Mouse (Mus musculus) heart, embryonic 16.5 days (tissue): ENCODE data around the gene Tamm41. TPM values are rescaled to one million over a fixed set of nuclear protein-coding genes. Genes with fewer than 3 reads are reported as not detected.

Experiments
- ATAC-seq: fragments of 200-750 bp; cut with Nextera tagmentation; replicated peaks from 2 replicates; pipeline ENCODE4 v1.8.0; 2017; ENCODE audit warnings: moderate number of reproducible peaks; ENCODE audit not compliant: insufficient read depth, low FRiP score; ENCODE audit errors: extremely low read depth
- H3K27ac ChIP-seq: fragments of 300-500 bp; sonication (generic); 2 replicates; pipeline ENCODE4 v1.5.1; 2014; ENCODE audit warnings: mild to moderate bottlenecking, low read length, control low read depth, moderate library complexity
- H3K27me3 ChIP-seq: fragments of 300-500 bp; sonication (generic); 2 replicates; pipeline ENCODE4 v1.6.1; 2014; ENCODE audit warnings: low read length, mixed read lengths; ENCODE audit not compliant: control insufficient read depth, insufficient read depth
- H3K36me3 ChIP-seq: fragments of 300-500 bp; sonication (generic); 2 replicates; pipeline ENCODE4 v1.6.1; 2014; ENCODE audit not compliant: control insufficient read depth, insufficient read depth
- H3K4me1 ChIP-seq: fragments of 300-500 bp; sonication (generic); 2 replicates; pipeline ENCODE4 v1.6.1; 2014; ENCODE audit warnings: low read length, mixed read lengths; ENCODE audit not compliant: control insufficient read depth, insufficient read depth
- H3K4me2 ChIP-seq: fragments of 300-500 bp; sonication (generic); 2 replicates; pipeline ENCODE4 v1.6.1; 2014; ENCODE audit warnings: low read depth, mild to moderate bottlenecking, control low read depth, low read length
- H3K4me3 ChIP-seq: fragments of 300-500 bp; sonication (generic); 2 replicates; pipeline ENCODE4 v1.5.1; 2014; ENCODE audit warnings: mild to moderate bottlenecking, control low read depth, low read length
- H3K9ac ChIP-seq: fragments of 300-500 bp; sonication (generic); 2 replicates; pipeline ENCODE4 v1.6.1; 2014; ENCODE audit warnings: low read length, control low read depth
- H3K9me3 ChIP-seq: fragments of 300-500 bp; sonication (generic); replicated peaks from 2 replicates; pipeline ENCODE4 v1.6.1; 2016; ENCODE audit warnings: low read length; ENCODE audit not compliant: control insufficient read depth
- WGBS: fragments of 180-500 bp; shearing (Covaris S2); extraction: QIAGEN DNeasy Blood & Tissue Kit; methylation state at CpG from one replicate; pipeline ENCODE4 v1.1.7; 2014; 5-methylcytosine and 5-hydroxymethylcytosine counted together
- polyA plus RNA-seq: library from polyadenylated mRNA; unstranded; fragments of >200 nt; fragmentation: Nextera tagmentation; extraction: Ambion mirVana; gene quantifications from 2 replicates; pipeline ENCODE4 v1.2.1, GENCODE M21; 2015

The Tamm41 gene
- polyA plus RNA-seq, 1 experiment from 2014 or later = 36.5 TPM

DNA sequence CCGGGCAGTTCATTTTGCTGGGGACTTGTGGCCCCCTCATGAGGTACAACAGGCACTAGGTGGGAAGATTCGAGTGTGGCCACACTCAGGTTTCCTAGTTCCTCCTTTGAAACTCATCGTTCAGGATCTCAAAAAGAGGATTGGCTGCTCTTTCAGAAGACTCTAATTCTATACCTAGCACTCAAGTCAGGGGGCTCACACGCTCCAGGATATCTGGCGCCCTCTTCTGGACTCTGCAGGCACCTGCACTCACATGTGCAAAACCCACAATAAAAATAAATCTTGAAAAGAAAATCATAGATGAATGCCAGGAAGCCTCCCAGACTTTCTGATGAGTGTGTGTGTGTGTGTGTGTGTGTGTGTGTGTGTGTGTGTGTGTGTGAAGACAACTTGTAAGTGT, 66.8 kb downstream of the Tamm41 start:
- Histone ChIP-seq H3K9ac (no peak overlapping the region), H3K27ac (no peak overlapping the region), H3K36me3 (no peaks in the 10 kb centered on the region), H3K4me3 (no peak overlapping the region), H3K4me2 (no peak overlapping the region), H3K27me3 (peaks cover 5% of the 10 kb centered on the region), H3K9me3 (peaks cover 3% of the 10 kb centered on the region; the same call in 1 of the 2 replicates), H3K4me1 (peaks cover 10% of the 10 kb centered on the region)
- WGBS = 68% methylated on average over 5 of the region's 5 CpGs
- ATAC-seq = no peak

DNA sequence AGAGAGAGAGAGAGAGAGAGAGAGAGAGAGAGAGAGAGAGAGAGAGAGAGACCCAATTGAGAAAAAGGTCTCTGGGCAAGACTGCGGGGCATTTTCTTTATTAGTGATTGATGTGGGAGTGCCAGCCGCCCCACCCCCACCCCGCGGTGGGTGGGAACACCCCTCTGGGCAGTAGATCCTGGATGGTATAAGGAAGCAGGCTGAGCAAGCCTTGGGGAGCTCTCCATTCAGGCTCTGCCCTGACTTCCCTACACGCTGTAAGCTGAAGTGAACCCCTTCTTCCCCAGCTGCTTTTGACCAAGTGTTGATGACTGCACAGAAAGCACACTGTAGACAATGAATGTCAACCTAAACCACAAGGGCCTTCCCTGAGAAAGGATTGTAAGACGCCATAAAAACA, 67.3 kb downstream of the Tamm41 start:
- Histone ChIP-seq H3K4me2 (no peak overlapping the region), H3K4me1 (peaks cover 10% of the 10 kb centered on the region), H3K27ac (no peak overlapping the region), H3K27me3 (peaks cover 5% of the 10 kb centered on the region), H3K4me3 (no peak overlapping the region), H3K9ac (no peak overlapping the region), H3K36me3 (no peaks in the 10 kb centered on the region), H3K9me3 (peaks cover 3% of the 10 kb centered on the region; the same call in 1 of the 2 replicates)
- 30% methylated on average over 6 of the region's 6 CpGs for WGBS
- no peak for ATAC-seq

DNA sequence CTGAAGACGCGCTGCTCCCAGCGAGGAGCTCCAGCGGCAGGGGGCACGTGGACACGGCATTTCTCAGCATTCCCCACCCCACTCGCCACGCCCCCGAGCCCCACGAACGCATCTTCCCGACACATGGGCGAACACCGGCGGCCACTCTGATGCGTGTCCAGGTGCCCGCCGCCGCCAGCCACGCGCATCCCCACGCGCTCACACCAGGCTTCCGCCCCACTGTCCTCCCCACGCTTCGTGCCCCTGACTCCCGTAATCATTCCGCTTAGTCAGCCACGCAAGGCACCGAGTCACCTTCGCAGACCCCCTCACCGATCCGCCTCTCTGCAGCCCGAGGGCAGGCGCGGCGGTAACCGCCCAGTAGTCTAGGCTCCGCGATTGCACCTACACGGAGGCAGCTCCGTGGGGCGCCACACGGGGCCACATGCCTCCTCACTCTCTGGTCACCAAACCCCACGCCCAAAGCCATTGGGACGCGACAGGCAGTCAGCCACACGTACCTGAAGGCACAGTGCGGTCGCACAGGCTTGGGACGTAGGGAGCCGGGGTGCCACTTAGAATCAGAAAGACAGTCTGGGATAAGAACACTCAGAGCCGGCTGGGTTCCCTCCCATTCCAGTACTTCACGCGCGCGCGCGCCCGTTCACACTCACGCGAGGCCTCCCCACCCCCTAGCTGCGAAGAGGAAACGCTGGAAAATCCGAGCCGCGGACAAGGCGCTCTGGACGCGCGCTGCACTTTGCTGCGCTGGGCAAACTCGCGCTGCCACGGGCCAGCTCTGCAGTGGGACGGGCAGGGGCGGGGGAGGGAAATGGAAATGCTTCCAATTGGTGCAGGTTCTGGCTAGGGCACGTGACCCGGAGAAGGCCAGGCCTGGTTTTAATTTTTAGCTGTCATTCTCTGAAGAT, 68.2 kb downstream of the Tamm41 start, which contains the start of gene Vgll4:
TSS of gene Vgll4 (minus strand) at position 782 of the 908 bp plus-strand sequence.
- no peak within 1 kb of the TSS; the same call in 1 of the 2 replicates for H3K27ac ChIP-seq

DNA sequence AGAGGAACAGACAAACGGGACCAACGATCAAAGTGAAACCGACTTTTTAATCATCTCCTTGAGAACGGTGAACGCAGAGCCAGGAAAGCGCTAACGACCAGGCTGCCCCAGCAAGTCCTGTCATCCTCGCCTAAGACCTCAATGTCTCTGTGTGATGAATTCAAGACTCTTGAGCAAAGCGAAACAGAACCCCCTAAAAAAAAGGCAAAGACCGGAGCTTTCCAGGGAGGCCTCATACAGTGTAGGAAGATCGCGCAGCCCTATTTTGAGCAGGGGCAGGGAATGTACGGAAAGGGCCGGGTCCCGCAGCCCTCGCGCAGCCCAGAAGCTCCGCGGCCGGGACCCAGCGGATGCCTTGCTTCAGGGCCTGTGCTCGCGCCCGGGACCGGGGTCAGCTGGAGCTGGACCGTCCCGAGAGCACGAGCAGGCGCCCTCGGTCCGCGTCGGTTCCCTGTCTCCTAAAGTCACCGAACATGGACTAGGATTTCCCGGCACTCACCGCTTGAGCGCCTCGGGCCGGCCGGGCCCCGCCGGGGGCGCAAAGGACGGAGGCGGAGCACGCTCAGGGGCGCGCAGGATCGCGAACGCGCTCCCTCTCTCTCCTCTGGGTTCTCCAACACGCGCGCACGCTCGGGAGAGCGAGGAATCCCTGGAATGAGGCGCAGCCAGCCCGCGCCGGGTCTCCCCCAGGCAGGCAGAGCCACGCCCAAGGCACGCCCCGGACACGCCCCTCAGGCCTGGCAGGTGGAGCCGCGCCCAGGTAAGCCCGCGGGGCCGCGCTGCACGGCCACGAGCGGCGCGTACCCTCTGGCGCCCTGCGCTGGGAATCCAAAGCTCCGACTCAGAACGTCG, 69.1 kb downstream of the Tamm41 start:
- under 1% methylated on average over 80 of the region's 82 CpGs for WGBS

More for the DNA sequence above, 68.2 kb downstream of the Tamm41 start, which contains the start of gene Vgll4:
- under 1% methylated on average over 79 of the region's 79 CpGs for WGBS
- Histone ChIP-seq H3K9me3 (peaks cover 3% of the 10 kb centered on the region; the same call in 1 of the 2 replicates), H3K36me3 (no peaks in the 10 kb centered on the region), H3K4me2 (peak within 1 kb of the TSS; percentile 100), H3K9ac (peak within 1 kb of the TSS; percentile 82), H3K4me1 (peaks cover 10% of the 10 kb centered on the region), H3K4me3 (peak within 1 kb of the TSS; percentile 83), H3K27me3 (peaks cover 10% of the 10 kb centered on the region)
- peak; percentile 28; the same call in 1 of the 2 replicates for ATAC-seq

DNA sequence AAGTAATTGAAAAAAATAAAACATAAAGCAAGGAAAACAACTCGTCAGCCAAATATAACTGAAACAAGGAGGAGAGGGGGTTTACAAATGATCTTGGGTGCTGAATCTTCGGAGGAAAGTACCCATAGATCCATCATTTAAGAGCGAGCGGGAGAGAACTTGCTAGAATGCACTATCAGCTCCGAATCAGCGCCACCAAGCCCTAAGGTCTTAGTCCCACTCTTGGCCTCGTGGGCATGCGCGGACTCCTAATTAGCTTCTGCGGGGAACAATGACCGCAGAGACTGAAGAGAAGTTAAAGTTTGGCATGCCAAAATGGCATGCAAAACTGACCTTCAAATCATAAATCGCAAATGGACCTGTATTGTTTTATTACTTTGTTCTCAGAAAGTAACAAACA, 70.1 kb downstream of the Tamm41 start:
- peaks cover 3% of the 10 kb centered on the region; the same call in 1 of the 2 replicates for H3K9me3 ChIP-seq
- H3K4me3 ChIP-seq = peak overlapping the region; percentile 83; the same call in 1 of the 2 replicates
- H3K27me3 ChIP-seq = peaks cover 10% of the 10 kb centered on the region
- H3K9ac ChIP-seq = peak overlapping the region; percentile 82; the same call in 1 of the 2 replicates
- H3K27ac ChIP-seq = no peak overlapping the region
- no peak for ATAC-seq
- H3K4me1 ChIP-seq = peaks cover 10% of the 10 kb centered on the region
- WGBS = 64% methylated on average over 12 of the region's 12 CpGs
- peak overlapping the region; percentile 100 for H3K4me2 ChIP-seq
- no peaks in the 10 kb centered on the region for H3K36me3 ChIP-seq

More for the DNA sequence above, 69.1 kb downstream of the Tamm41 start:
- Histone ChIP-seq H3K9me3 (peaks cover 3% of the 10 kb centered on the region; the same call in 1 of the 2 replicates), H3K4me1 (peaks cover 10% of the 10 kb centered on the region), H3K36me3 (no peaks in the 10 kb centered on the region), H3K4me2 (peak overlapping the region; percentile 100), H3K9ac (peak overlapping the region; percentile 82), H3K4me3 (peak overlapping the region; percentile 83), H3K27me3 (peaks cover 10% of the 10 kb centered on the region), H3K27ac (peak overlapping the region; percentile 75)
- peak; percentile 88 for ATAC-seq

DNA sequence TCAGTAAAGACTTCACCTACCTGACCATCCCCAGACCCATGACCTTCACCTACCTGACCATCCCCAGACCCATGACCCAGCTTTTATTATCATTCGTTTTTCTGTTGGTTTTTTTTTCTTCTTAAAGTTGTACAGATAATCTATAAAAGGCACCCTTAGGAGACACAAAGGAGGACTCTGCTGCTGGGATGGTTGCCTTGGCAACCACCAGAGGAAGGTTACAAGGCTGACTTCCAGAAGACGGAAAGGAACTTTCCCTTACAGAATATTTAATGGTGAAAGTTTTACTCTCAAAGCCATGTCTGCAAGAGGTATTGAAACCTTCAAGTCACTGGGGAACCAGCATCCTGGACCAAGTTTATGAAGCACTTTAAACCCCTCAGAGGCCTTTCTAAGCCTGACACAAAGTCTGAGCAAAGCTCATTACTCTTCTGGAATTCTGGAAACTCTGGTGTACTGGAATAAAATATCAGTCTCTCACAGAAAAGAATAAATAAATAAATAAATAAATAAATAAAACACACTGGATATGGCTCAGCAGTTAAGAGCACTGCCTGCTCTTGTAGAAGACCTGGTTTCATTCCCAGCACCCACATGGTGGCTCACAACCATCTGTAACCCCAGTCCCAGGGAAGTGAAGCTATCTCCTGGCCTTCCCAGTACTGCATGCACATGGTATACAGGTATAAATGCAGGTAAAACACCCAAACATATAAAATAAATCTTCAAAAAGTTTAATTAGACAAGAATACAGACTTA, 71.1 kb downstream of the Tamm41 start:
- H3K9ac ChIP-seq = no peak overlapping the region
- H3K4me2 ChIP-seq = no peak overlapping the region
- H3K9me3 ChIP-seq = peaks cover 3% of the 10 kb centered on the region; the same call in 1 of the 2 replicates
- peaks cover 10% of the 10 kb centered on the region for H3K4me1 ChIP-seq
- 52% methylated on average over 2 of the region's 2 CpGs for WGBS
- H3K27me3 ChIP-seq = peaks cover 10% of the 10 kb centered on the region
- no peaks in the 10 kb centered on the region for H3K36me3 ChIP-seq
- no peak overlapping the region for H3K27ac ChIP-seq
- no peak overlapping the region for H3K4me3 ChIP-seq
- no peak for ATAC-seq

DNA sequence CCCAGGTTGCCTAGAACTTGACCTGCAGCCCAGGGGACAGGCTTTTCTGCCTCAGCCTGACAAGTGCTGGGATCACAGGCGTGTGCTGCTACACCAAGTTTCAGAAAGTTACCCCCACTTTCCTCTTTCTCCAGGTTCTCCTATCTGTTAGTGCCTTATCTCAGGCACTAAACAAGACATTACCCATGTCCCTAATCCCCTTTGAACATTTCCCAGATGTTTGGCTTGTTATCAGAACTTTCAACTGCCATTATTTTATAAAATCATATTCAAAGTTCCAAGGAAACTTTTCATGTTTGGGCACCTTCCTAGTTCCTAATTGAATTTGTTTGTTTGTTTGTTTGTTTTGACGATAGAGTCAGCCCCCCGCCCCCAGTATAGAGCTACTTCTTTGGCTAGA, 71.9 kb downstream of the Tamm41 start:
- no peak overlapping the region for H3K27ac ChIP-seq
- peaks cover 2% of the 10 kb centered on the region; the same call in 1 of the 2 replicates for H3K9me3 ChIP-seq
- no peaks in the 10 kb centered on the region for H3K36me3 ChIP-seq
- H3K9ac ChIP-seq = no peak overlapping the region
- no peak overlapping the region for H3K4me3 ChIP-seq
- no peak overlapping the region for H3K4me2 ChIP-seq
- WGBS = 67% methylated on average over 3 of the region's 3 CpGs
- ATAC-seq = no peak
- peaks cover 10% of the 10 kb centered on the region for H3K4me1 ChIP-seq
- H3K27me3 ChIP-seq = peaks cover 10% of the 10 kb centered on the region

DNA sequence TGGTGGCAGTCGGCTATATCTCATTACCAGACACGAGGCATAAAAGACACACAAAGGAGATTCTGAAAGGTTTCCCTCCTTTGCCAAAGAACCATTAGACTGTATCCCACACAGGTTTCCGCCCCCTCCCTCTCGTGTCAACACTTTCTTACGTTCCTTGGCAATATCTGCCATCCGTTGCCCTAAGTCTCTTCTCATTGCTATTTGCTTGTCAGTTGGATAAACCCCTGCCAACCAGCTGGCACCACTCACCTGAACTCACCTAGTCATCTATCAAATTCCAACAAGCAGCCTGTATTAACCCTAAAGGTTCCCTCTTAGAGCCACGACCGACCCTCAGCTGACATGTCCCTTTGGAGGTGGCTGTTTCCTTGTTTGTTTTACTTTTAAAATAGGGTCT, 72.3 kb downstream of the Tamm41 start:
- H3K4me3 ChIP-seq = no peak overlapping the region
- H3K4me2 ChIP-seq = no peak overlapping the region
- no peak overlapping the region for H3K9ac ChIP-seq
- no peak overlapping the region for H3K27ac ChIP-seq
- no peaks in the 10 kb centered on the region for H3K9me3 ChIP-seq
- ATAC-seq = no peak
- WGBS = 56% methylated on average over 8 of the region's 8 CpGs
- no peaks in the 10 kb centered on the region for H3K36me3 ChIP-seq
- peaks cover 10% of the 10 kb centered on the region for H3K4me1 ChIP-seq
- peaks cover 10% of the 10 kb centered on the region for H3K27me3 ChIP-seq
